Mouse (Mus musculus) stomach, postnatal 0 days (tissue): ENCODE results near the gene Swi5.

Source experiments
- CTCF ChIP-seq: IDR thresholded peaks from 2 replicates; pipeline ENCODE4 v1.5.1; 2016; ENCODE audit warnings: antibody characterized with exemption, low read depth, mild to moderate bottlenecking, moderate library complexity
- EP300 ChIP-seq: optimal IDR thresholded peaks from 2 replicates; pipeline ENCODE3; 2016; ENCODE audit warnings: antibody characterized with exemption

DNA sequence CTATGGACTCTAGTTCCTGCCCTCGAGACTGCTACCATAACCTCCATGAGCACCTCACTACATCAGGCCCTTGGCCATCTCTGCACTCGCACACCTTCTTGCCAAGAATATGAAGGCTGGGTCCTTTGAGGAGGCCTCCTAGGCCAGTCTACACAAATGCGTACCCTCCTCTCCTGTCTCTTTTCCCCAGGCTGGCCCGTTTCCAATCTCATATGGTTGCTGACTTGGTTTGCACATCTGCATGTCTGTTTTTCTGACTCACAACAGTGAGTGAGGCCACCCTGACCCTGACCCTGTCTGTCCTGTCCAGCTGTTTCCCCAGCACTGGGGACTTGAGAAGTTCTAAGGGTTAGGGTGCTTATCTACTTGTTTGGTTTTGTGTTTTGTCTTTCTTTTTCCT lies 41.1 kb downstream of the Swi5 start:
- no peak for TF ChIP-seq CTCF
- TF ChIP-seq EP300, result no peak
